Mouse (Mus musculus) liver, embryonic 14.5 days (tissue): ENCODE results near the gene Cda.

Experiments
- CTCF ChIP-seq: IDR thresholded peaks from 2 replicates; pipeline ENCODE4 v1.5.1; 2016; ENCODE audit warnings: antibody characterized with exemption, low read depth, control low read depth
- EP300 ChIP-seq: IDR thresholded peaks from 2 replicates; pipeline ENCODE4 v1.6.1; 2016; ENCODE audit warnings: antibody characterized with exemption, low read depth

GRCm38 (mm10) chr4:138383789-138384188 lies 16.0 kb upstream of the Cda start:
- TF ChIP-seq CTCF, result no peak
- no peak for TF ChIP-seq EP300
